9 mouse cellular contexts compared by ENCODE assay signal in genomic region chr15:92599381-92599780, GRCm38 (mm10).
A peak's percentile ranks its signal among the peaks of the same experiment; 100 is the strongest.
DNase-seq lines count a peak whose midpoint lies in the region; ATAC-seq lines count a peak whose summit lies in the region.
"Had no signal": no experiment of that assay in that cellular context is flagged by ENCODE, and none has a peak within 500 bp of the region (broad histone marks: within the 10 kb centered on the region; RNA-seq: fewer than 3 reads in every experiment).

No protein-coding gene starts in this region.

- 7% methylated on average over 7 of the region's 7 CpGs for WGBS in heart, embryonic 12.5 days
- WGBS in embryonic facial prominence, embryonic 10.5 days: 17% methylated on average over 7 of the region's 7 CpGs
- 9% methylated on average over 7 of the region's 7 CpGs for WGBS in hindbrain, embryonic 13.5 days
- 6% methylated on average over 7 of the region's 7 CpGs for WGBS in midbrain, embryonic 13.5 days

- intact Hi-C loops in heart, postnatal 36 days (cut with DNase I): loop anchor here (5.0 kb wide), 1 partner anchor 613 kb away; no protein-coding TSS in a partner anchor

- H3K4me1 ChIP-seq in heart, embryonic 12.5 days (replicated peaks): peaks cover 10% of the 10 kb centered on the region; the same call in 1 of the 2 replicates
- H3K4me1 ChIP-seq in embryonic facial prominence, embryonic 10.5 days: peaks cover 26% of the 10 kb centered on the region
- H3K4me1 ChIP-seq in hindbrain, embryonic 13.5 days (replicated peaks): peaks cover 44% of the 10 kb centered on the region
- H3K4me1 ChIP-seq in midbrain, embryonic 13.5 days (replicated peaks): peaks cover 34% of the 10 kb centered on the region

- peak overlapping the region; percentile 44 for H3K4me3 ChIP-seq in heart, embryonic 12.5 days
- H3K4me3 ChIP-seq in embryonic facial prominence, embryonic 10.5 days: peak overlapping the region; percentile 50
- H3K4me3 ChIP-seq in hindbrain, embryonic 13.5 days: peak overlapping the region; percentile 43
- peak overlapping the region; percentile 37 for H3K4me3 ChIP-seq in midbrain, embryonic 13.5 days (replicated peaks)

- H3K4me2 ChIP-seq in heart, embryonic 12.5 days: peak overlapping the region; percentile 79
- peak overlapping the region; percentile 59 for H3K4me2 ChIP-seq in hindbrain, embryonic 13.5 days
- peak overlapping the region; percentile 56 for H3K4me2 ChIP-seq in midbrain, embryonic 13.5 days (replicated peaks)

- H3K36me3 ChIP-seq in heart, embryonic 12.5 days: no peaks in the 10 kb centered on the region
- H3K36me3 ChIP-seq in embryonic facial prominence, embryonic 10.5 days (replicated peaks): no peaks in the 10 kb centered on the region
- H3K36me3 ChIP-seq in hindbrain, embryonic 13.5 days: peaks cover 14% of the 10 kb centered on the region
- H3K36me3 ChIP-seq in midbrain, embryonic 13.5 days: peaks cover 12% of the 10 kb centered on the region

- peaks cover 5% of the 10 kb centered on the region; the same call in 1 of the 2 replicates for H3K9me3 ChIP-seq in heart, embryonic 12.5 days (replicated peaks)
- no peaks in the 10 kb centered on the region for H3K9me3 ChIP-seq in embryonic facial prominence, embryonic 10.5 days
- H3K9me3 ChIP-seq in hindbrain, embryonic 13.5 days: 0 out of 2 replicates have a peak, but pooled peaks cover 5% of the 10 kb centered on the region
- 0 out of 2 replicates have a peak, but pooled peaks cover 7% of the 10 kb centered on the region for H3K9me3 ChIP-seq in midbrain, embryonic 13.5 days

- no peak overlapping the region for H3K9ac ChIP-seq in heart, embryonic 12.5 days
- H3K9ac ChIP-seq in hindbrain, embryonic 13.5 days: peak overlapping the region; percentile 74
- H3K9ac ChIP-seq in midbrain, embryonic 13.5 days (replicated peaks): peak overlapping the region; percentile 61

- H3K27ac ChIP-seq in heart, embryonic 12.5 days (ENCODE audit: poor library complexity, severe bottlenecking): no peak overlapping the region
- no peak overlapping the region for H3K27ac ChIP-seq in embryonic facial prominence, embryonic 10.5 days (replicated peaks)
- H3K27ac ChIP-seq in hindbrain, embryonic 13.5 days: peak overlapping the region; percentile 91
- H3K27ac ChIP-seq in midbrain, embryonic 13.5 days: peak overlapping the region; percentile 77

- H3K27me3 ChIP-seq in heart, embryonic 12.5 days (replicated peaks): no peaks in the 10 kb centered on the region
- peaks cover 8% of the 10 kb centered on the region; the same call in 1 of the 2 replicates for H3K27me3 ChIP-seq in embryonic facial prominence, embryonic 10.5 days (replicated peaks; ENCODE audit: low read depth, poor library complexity, severe bottlenecking)
- 0 out of 2 replicates have a peak, but pooled peaks cover 3% of the 10 kb centered on the region for H3K27me3 ChIP-seq in hindbrain, embryonic 13.5 days
- peaks cover 10% of the 10 kb centered on the region for H3K27me3 ChIP-seq in midbrain, embryonic 13.5 days

- 0 out of 2 replicates have a peak, but pooled peaks have one; percentile 6 for ATAC-seq in heart, embryonic 12.5 days (ENCODE audit: insufficient number of reproducible peaks, low FRiP score)
- ATAC-seq in hindbrain, embryonic 13.5 days (ENCODE audit: low FRiP score): no peak
- ATAC-seq in midbrain, embryonic 13.5 days: no peak
- no peak for ATAC-seq in granulocyte monocyte progenitor cell, adult 5-6 weeks (replicated peaks; ENCODE audit: poor library complexity, severe bottlenecking)

- DNase-seq in heart, postnatal 36 days: no peak
- DNase-seq in embryonic facial prominence, embryonic 10.5 days (ENCODE audit: low spot score): no peak
- DNase-seq in right cerebral cortex, postnatal 14 days: no peak
- DNase-seq in T-cell, adult 2 months (ENCODE audit: low spot score): no peak
- DNase-seq: spleen, adult 18-20 months had no signal

Comparison
In these comparisons a context has a peak if more than half of its experiments do, and no peak if none do; other contexts are left out.
1. H3K27ac ChIP-seq: peak in hindbrain, embryonic 13.5 days (single experiment) and midbrain, embryonic 13.5 days (single experiment); none in heart, embryonic 12.5 days (single experiment) and embryonic facial prominence, embryonic 10.5 days (single experiment).
2. Peak in every context shown above with its lines, with median percentiles within 50 percentile points of each other: H3K4me2 ChIP-seq and H3K4me3 ChIP-seq.